Mouse (Mus musculus) layer of hippocampus, adult 9-11 months (tissue): ENCODE data around the gene Ikbke.

Experiments
- DNase-seq: peaks from one replicate; pipeline ENCODE4 v3.0.0; 2022

The Ikbke gene

GRCm38 (mm10) chr1:131236077-131236476 is 43.3 kb downstream of the Ikbke start:
- DNase-seq, result no peak

GRCm38 (mm10) chr1:131233527-131233926 is 45.9 kb downstream of the Ikbke start:
- DNase-seq, result no peak

- no peak for DNase-seq
These were observed 50.7 kb downstream of the Ikbke start for GRCm38 (mm10) chr1:131228659-131229058.

GRCm38 (mm10) chr1:131228225-131228624 is 51.2 kb downstream of the Ikbke start:
- DNase-seq, result no peak

- no peak for DNase-seq
These were observed 54.4 kb downstream of the Ikbke start for GRCm38 (mm10) chr1:131224848-131225471.

- no peak for DNase-seq
These were observed 56.1 kb downstream of the Ikbke start for GRCm38 (mm10) chr1:131223345-131223744.

- DNase-seq, result no peak
These were observed 57.4 kb downstream of the Ikbke start for GRCm38 (mm10) chr1:131221822-131222590.

- DNase-seq, result no peak
These were observed 60.5 kb downstream of the Ikbke start for GRCm38 (mm10) chr1:131218933-131219332.

- no peak for DNase-seq
These were observed 66.0 kb downstream of the Ikbke start for GRCm38 (mm10) chr1:131213361-131213760.

GRCm38 (mm10) chr1:131212956-131213355 is 66.5 kb downstream of the Ikbke start:
- DNase-seq, result no peak

- DNase-seq, result no peak
These were observed 67.8 kb downstream of the Ikbke start for GRCm38 (mm10) chr1:131211655-131212054.

GRCm38 (mm10) chr1:131209971-131210426 is 69.4 kb downstream of the Ikbke start:
- no peak for DNase-seq

GRCm38 (mm10) chr1:131208800-131209199 is 70.6 kb downstream of the Ikbke start:
- no peak for DNase-seq

GRCm38 (mm10) chr1:131208081-131208480 is 71.3 kb downstream of the Ikbke start:
- no peak for DNase-seq

GRCm38 (mm10) chr1:131207531-131207930 is 71.9 kb downstream of the Ikbke start:
- DNase-seq, result peak; percentile 40

- no peak for DNase-seq
These were observed 73.1 kb downstream of the Ikbke start for GRCm38 (mm10) chr1:131206342-131206741.

GRCm38 (mm10) chr1:131204461-131204860 is 74.9 kb downstream of the Ikbke start:
- DNase-seq, result no peak
